ENCODE assay signal across 15 mouse cellular contexts in genomic region chr16:49924941-49925340, GRCm38 (mm10).
"Had no signal": no experiment of that assay in that cellular context is flagged by ENCODE, and none has a peak within 500 bp of the region (broad histone marks: within the 10 kb centered on the region; RNA-seq: fewer than 3 reads in every experiment).

No protein-coding gene starts in this region.

- H3K4me2 ChIP-seq: kidney, embryonic 15.5 days; liver, embryonic 11.5 days; liver, embryonic 15.5 days; midbrain, embryonic 13.5 days; neural tube, embryonic 13.5 days; stomach, embryonic 15.5 days had no signal

- H3K9me3 ChIP-seq: kidney, embryonic 15.5 days; liver, embryonic 15.5 days; midbrain, embryonic 13.5 days; neural tube, embryonic 13.5 days; stomach, embryonic 15.5 days had no signal

- H3K27ac ChIP-seq: kidney, embryonic 15.5 days; left cerebral cortex, adult 2 months; liver, embryonic 15.5 days; midbrain, embryonic 13.5 days; neural tube, embryonic 13.5 days; stomach, embryonic 15.5 days had no signal

- H3K9ac ChIP-seq: kidney, embryonic 15.5 days; liver, embryonic 15.5 days; midbrain, embryonic 13.5 days; neural tube, embryonic 13.5 days; stomach, embryonic 15.5 days had no signal

- DNase-seq: kidney, adult 2 months; kidney, postnatal 14 days; lung, adult 2 months; lung, postnatal 36 days; right cerebral cortex, postnatal 14 days; thymus, adult 2 months; thymus, postnatal 25 days had no signal

- ATAC-seq: lung, postnatal 0 days; midbrain, embryonic 13.5 days had no signal

- H3K4me3 ChIP-seq: kidney, embryonic 15.5 days; left cerebral cortex, adult 2 months; liver, embryonic 15.5 days; midbrain, embryonic 13.5 days; neural tube, embryonic 13.5 days; stomach, embryonic 15.5 days had no signal

- H3K27me3 ChIP-seq: kidney, embryonic 15.5 days; liver, embryonic 15.5 days; midbrain, embryonic 13.5 days; neural tube, embryonic 13.5 days; stomach, embryonic 15.5 days had no signal

- H3K36me3 ChIP-seq: kidney, embryonic 15.5 days; liver, embryonic 15.5 days; midbrain, embryonic 13.5 days; neural tube, embryonic 13.5 days; stomach, embryonic 15.5 days had no signal

- H3K4me1 ChIP-seq: liver, embryonic 15.5 days; neural tube, embryonic 13.5 days; stomach, embryonic 15.5 days had no signal
